Mouse (Mus musculus) adrenal gland (tissue): ENCODE measurements around the gene Fam189a2.

Experiments used
- intact Hi-C: fragments of 180-260 bp; cut with DNase I; formaldehyde crosslinking; loops from one replicate; pipeline ENCODE4 v1.15.1; 2025

The Fam189a2 gene

DNA sequence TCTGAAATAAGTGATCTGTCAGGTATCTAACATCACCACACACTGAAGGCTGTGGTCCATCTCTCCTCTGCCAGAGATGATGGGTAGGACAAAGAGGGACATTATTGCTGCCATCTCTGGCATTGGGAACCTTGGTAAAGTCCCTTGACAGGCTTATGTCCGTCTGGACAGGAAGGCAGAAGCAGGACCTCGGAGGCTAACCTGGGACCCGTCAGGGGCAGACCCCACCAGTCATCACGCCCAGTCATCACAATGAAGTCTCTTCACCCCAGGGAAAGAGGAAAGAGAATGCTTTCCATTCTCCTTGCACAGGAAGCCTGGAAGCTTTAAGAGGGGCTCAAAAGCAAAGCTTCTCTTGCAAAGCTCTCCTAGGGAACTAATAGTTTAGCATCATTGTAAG is 82.9 kb downstream of the Fam189a2 start:
- intact Hi-C loops: no loop called here

DNA sequence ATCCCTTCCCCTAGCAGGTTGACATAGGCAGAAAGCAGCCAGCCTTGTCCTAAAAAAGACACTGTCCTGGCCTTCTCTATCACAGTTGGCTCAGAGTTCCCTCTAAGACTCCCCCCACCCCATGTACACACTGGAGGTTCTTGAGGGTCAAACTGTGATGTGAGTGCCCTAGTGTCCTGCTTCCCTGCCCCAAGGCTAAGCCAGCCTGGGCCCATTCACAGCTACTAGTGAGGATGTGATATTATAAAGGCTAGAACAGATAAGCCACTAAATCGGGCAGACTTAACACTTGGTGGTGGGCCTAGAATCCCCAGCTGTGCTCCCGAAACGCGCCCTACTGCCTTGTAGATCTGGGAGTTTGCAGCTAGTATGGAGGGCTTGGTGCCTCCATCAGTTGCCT is 84.1 kb downstream of the Fam189a2 start:
- intact Hi-C loops: no loop called here

DNA sequence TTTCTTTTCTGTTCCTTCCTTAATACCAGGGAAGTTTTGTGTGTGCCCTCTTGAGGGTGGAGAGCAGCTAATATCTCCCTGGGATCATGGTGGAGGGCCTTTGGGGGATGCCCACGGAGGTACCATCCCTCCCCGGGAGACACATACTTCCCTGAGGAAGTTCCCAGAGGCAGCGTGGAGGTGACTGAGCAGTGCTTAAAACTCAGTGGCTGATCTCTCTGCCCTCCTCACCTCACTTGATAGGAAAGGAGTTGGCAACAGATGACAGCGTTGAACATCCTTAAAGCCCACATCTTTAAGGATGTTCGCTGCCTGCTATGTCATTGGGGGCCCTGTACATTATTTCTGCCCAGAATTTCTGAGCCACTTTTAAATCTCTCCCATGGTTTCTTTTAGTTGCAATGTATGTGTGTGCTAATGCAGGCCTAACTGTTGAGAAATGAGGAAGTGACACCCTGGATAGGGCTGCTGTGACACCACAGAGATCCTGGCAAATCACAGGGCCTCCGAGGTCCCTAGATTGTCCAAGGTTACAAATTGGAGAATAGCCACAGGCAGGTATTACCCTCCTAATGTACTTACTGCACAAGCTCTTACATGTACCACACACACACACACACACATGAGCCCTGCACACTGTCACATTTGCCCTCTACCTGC is 84.7 kb downstream of the Fam189a2 start:
- intact Hi-C loops: no loop called here

- intact Hi-C loops: no loop called here
These were observed 87.9 kb downstream of the Fam189a2 start for GRCm38 (mm10) chr19:23942886-23943285.

GRCm38 (mm10) chr19:23941422-23941949 is 89.3 kb downstream of the Fam189a2 start:
- intact Hi-C loops: no loop called here

GRCm38 (mm10) chr19:23930826-23931225 is 100.0 kb downstream of the Fam189a2 start:
- intact Hi-C loops: no loop called here

GRCm38 (mm10) chr19:23925541-23925940 is 105.3 kb downstream of the Fam189a2 start:
- intact Hi-C loops: no loop called here

DNA sequence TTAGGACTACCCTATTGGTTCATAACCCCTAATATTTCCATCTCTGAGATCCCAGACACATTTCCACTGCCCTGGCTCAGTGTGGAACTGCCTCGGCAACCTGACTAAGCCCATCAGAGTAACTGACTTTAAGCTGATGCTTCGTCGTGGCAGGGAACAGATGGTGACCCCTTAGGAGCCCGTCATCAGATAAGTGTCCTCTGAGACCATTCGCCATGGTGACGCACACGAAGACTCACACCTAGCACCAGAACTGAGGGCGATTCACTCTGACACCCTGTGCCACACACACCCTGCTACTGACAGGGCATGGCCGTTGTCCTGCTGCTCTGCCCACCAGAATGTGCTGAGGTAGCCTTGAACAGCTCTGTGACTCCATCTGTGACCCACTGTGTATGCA is 106.0 kb downstream of the Fam189a2 start:
- intact Hi-C loops: no loop called here

DNA sequence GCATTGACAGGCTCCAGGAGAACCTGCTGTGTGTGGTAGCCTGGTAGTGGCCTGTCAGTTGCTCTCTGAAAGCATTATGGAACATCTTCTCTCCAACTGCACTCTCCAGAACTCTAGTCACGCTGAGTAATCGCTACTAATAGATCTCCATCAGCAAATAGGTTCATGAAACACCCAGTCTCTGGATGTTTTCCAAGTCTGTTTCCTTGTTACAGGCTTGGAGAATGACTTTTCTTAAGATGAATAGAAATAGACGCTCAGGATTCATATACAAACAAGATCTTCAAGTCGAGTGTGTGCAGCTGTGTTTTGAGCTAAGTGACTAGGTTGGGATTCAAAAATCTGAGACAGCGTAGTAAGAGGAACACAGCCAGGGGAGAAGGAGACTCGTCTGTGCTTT is 106.8 kb downstream of the Fam189a2 start:
- intact Hi-C loops: no loop called here
